Mouse (Mus musculus) frontal cortex, postnatal 10 days (tissue): ENCODE data around the gene Nploc4.

Experiments used
- DNase-seq, 2 experiments: peaks; one replicate each; pipeline ENCODE4 v3.0.0; 2022; ENCODE audit warnings: low spot score in 2 of 2, mixed read lengths in 1 of 2

Gene Nploc4

GRCm38 (mm10) chr11:120341661-120342060 lies 95.8 kb downstream of the Nploc4 start:
- no peak for DNase-seq

GRCm38 (mm10) chr11:120339978-120340513 lies 97.5 kb downstream of the Nploc4 start:
- DNase-seq = no peak

GRCm38 (mm10) chr11:120338786-120339185 lies 98.7 kb downstream of the Nploc4 start:
- no peak for DNase-seq

- DNase-seq = no peak
These were observed 100.1 kb downstream of the Nploc4 start for GRCm38 (mm10) chr11:120337447-120337846.

- DNase-seq = no peak
These were observed 102.0 kb downstream of the Nploc4 start for GRCm38 (mm10) chr11:120335431-120336021.
